Mouse (Mus musculus) myocyte (in vitro differentiated cells): ENCODE measurements at regions not wholly inside any gene's neighbourhood (a gene's known extent, or its start where the extent isn't known, plus 50 kb on each side); places are given as distances from the start of the nearest gene placed in this dataset.

Experiments
- POLR2AphosphoS2 ChIP-seq: IDR thresholded peaks from one replicate; pipeline ENCODE4 v1.6.1; 2011; ENCODE audit warnings: low read depth, control low read depth; ENCODE audit not compliant: insufficient read length
- USF1 ChIP-seq: IDR thresholded peaks from one replicate; pipeline ENCODE4 v1.6.1; 2011; ENCODE audit warnings: low read depth, mild to moderate bottlenecking, control low read depth, moderate library complexity

- TF ChIP-seq POLR2AphosphoS2 = peak; percentile 17
- TF ChIP-seq USF1 = no peak
These were observed 73.0 kb upstream of the Klf13 start for GRCm38 (mm10) chr7:64011563-64012267.
